Mouse (Mus musculus) frontal cortex, postnatal 25 days (tissue): Measurements from ENCODE around the gene Fcrla.
A peak's percentile ranks its signal among the peaks of the same experiment; 100 is the strongest.

Source experiments
- DNase-seq, 2 experiments: peaks; one replicate each; pipeline ENCODE4 v3.0.0; 2022; ENCODE audit warnings: low spot score in 2 of 2

Fcrla gene

DNA sequence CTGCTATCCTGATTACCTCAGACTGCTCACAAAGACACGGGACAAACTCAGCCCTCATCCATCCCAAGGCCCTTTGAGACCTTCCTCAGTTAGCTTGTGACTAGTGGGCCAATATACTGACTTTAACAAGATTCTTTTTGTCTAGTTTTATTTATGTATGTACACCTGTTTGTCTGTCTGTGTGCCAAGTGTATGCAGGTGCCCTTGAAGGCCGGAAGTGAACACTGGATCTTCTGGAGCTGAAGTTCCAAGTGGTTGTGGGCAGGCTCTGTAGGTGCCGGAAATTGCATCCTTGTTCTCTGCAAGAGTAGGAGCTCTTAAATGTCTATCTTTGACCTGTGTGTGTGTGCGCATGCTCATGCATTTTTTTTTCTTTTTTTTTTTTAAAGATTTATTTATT, 1.9 kb upstream of the Fcrla start:
- no peak for DNase-seq

- DNase-seq, result no peak
These were observed 1.1 kb upstream of the Fcrla start for GRCm38 (mm10) chr1:170928467-170928866.

DNA sequence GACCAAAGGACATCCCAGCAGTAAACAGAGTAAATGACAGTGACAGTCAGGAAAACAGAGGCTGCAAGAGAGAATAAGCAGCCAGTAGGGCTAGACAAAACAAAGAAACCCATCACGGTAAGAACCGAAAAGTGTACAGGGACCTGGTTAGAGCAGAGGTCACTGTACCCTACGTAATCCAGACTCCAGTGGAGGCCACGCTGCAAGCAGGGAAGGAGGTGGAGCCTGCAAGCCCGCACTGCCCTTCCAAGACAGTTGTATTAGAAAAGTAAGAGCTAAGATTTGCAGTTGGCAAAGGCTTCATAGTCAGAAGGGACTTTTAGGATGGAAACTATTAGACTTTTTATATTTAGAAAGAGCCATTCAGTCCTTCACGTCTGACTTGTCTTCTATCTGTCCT, 442 bp downstream of the Fcrla start:
- DNase-seq, result no peak

- no peak for DNase-seq
These were observed 2.9 kb downstream of the Fcrla start for GRCm38 (mm10) chr1:170924485-170924884.

- DNase-seq, result no peak
These were observed 8.1 kb downstream of the Fcrla start for GRCm38 (mm10) chr1:170919308-170919707.

- DNase-seq, result no peak
These were observed 11.7 kb downstream of the Fcrla start for GRCm38 (mm10) chr1:170915657-170916056.

DNA sequence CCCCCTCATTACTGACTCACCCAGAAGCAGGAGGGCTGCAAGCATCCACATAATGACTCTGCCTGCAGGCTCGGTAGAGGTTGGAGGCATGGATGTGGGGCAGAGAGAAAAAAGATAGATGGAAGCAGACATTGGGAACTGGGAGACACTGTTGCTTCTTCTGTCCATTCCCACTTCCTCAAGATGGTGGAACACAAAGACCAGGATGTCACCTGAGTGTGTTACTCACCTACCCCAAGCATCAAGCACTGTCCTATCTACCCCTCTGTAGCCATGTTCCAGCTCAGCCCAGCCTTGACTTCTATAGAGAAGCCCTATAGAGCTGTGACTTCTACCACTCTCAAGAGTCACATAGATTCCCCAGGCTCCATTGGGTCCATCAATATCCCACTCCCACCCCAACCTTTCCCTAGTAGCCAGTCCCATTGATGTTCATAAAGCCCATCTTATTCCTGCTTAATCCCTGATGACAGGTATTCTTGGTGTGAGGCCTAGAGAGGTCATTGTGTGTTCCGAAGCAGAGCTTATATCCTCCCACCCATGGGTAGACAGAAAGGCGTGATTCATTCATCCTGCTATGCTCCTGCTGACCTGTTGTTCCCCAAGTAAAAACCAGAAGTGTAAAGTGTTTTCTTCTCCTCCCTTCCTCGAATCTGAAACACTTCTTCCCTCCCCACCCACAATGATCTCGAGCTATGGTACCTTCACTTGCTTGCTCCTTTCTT, 14.3 kb downstream of the Fcrla start, which contains the start of gene Fcrlb:
TSS of gene Fcrlb (minus strand) at position 51 of the 725 bp plus-strand sequence.
- no peak for DNase-seq

GRCm38 (mm10) chr1:170911907-170912660, 15.3 kb downstream of the Fcrla start:
- DNase-seq, result no peak

- no peak for DNase-seq
These were observed 19.0 kb downstream of the Fcrla start for GRCm38 (mm10) chr1:170908341-170908740.

GRCm38 (mm10) chr1:170907456-170908191, 19.8 kb downstream of the Fcrla start:
- DNase-seq, result peak; percentile 7 to 16

GRCm38 (mm10) chr1:170907111-170907455, 20.3 kb downstream of the Fcrla start:
- DNase-seq, result no peak

- DNase-seq, result no peak
These were observed 23.9 kb downstream of the Fcrla start for GRCm38 (mm10) chr1:170903485-170903884.

DNA sequence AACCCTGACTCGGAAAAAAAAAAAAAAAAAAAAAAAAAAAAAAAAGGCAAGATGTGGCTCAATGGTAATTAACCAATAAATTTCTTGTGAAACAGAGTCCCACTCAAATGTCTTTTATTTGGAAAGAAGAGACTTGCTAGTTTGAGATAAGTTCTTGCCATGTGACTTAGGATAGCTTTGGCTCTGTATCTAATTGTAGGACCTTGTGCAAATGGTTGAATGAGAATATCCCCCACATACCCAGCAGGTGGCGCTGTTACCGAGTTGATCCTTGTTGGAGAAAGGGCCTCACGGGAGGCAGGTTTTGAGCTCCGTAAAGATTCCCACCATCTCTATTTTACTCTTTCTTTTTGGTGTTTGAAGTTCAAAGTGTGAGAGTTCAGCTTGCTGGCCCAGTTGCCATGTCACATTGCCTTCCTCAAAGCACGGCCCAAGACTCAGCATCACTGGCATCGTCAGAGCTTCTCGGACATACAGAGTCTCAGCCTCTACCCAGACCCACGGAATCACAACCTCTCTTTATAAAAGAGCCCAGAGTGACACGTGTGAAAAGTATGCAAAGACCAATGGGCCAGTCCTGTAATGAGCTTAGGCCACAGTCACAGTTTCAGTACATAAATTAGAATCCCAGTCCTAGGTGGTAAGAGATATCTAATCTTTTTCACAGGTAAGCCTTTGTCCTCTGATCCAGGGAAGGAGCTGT, 25.7 kb downstream of the Fcrla start:
- DNase-seq, result peak; percentile 82 to 86

DNA sequence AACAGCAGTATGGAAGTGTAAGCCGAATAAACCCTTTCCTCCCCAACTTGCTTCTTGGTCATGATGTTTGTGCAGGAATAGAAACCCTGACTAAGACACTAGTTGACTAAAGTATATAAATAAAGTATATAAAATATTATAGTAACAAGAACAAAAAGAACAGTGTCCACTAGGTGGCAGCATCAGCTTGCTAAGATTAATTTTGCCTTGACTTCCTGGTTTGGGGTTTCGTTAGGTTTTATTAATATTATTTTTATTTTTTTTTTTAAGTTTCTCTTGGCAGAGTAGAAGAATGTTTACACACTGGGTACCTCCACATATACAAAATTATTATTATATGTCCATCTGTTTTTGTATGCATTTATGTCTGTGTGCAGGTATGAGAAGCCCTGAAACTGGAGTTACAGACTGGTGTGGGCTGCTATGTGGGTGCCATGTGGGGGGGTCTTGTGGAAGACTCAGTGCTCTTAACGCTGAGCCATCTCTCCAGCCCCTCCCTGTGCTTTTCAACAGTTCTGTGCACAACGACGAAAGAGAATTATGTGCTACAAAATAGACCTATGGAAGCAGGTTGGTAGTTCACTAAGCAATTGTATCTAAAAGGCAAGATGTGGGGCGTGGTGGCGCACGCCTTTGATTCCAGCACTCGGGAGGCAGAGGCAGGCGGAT, 26.4 kb downstream of the Fcrla start:
- DNase-seq, result no peak

- no peak for DNase-seq
These were observed 28.8 kb downstream of the Fcrla start for GRCm38 (mm10) chr1:170898413-170899075.

DNA sequence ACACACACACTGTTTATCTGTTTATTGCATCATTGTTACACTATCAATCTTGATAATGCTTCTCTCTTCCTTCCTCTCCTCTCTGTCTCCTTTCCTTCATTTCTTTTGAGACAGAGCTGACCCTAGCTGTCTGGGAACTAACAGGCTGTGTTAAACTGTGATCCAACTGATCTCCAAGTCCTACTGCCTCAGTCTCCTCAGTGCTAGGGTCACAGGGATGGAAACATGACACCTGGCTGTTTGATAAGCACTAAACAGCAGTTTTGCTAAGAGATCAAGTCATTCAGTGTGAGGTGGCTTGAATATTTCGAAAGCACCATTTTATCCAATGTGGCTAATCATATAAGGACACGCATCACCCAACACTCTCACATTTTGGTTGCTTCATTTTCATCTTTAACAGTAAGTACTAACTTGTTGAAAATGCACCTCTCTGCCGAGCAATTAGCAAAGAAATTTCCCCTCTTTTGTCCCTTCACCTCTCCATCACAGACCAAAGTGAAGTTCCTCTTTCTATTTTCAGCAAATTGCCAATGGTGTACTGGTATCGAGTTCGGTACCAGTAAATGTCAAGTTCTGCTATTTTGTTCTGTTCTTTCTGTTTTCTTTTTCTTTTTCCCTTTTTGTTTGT, 30.6 kb downstream of the Fcrla start:
- no peak for DNase-seq

DNA sequence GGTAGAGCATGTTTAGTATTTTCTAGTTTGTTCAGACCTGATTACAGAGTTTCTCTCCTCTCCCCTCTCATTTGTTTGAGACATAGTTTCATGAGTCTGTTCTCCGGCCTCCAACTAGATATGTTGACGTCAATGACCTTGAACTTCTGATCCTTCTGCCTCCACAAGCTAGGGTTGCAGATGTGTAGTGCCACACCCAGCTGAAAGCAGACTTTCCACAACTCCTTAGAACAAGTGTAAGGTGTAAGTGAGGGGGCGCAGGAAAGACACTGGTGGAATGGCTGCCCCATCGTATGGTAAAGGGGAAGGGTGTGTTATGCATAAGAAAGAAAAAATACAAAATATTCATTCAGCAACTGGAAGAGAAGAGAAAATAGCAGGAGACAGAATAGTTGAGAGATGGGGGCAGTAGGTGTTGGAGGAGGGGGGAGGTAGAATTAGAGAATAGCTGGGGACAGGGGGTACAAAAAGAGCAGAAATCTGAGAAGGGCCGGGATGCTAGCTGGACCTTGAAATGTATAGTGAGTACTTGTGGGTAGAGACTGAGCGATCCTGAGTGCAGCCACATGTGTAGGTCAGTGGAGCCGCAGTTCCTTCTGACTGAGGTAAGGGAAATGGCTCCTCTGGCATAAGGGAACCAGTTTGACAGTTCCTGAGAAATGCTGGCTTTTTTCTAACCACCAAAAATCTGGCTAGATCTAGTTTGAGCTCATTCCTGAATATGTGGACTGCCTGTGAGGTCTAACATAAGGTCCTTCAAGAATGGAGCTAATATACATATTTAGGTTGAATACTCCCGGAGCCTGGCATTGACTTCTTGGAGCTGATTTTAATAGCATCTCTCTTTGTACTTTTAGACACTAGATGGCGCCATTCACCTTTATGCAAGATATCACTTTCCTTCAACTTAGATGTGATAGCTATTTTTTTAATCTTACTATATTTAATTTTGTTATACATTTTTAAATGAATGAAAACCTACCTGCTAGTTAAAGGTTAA, 32.5 kb downstream of the Fcrla start:
- no peak for DNase-seq

- DNase-seq, result no peak
These were observed 35.1 kb downstream of the Fcrla start for GRCm38 (mm10) chr1:170892279-170892678.

DNA sequence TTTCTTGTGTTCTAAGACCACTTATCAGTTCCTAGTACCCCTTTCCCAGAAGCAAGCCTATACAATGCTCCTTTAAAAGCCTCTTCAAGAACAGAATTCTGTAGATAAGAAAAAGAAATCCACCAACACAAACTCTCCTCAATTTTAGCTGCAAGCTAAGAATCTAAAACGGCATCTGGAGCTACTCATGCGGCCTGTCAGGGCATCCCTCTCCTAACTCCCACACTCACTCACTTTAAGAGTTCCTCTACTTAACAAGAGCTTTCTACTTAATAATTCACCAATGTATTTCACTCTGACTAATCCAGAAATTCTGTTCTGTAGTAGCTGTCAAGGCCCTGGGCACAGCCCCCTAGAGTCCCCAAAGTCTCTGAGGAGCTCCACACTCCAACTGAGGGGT, 35.7 kb downstream of the Fcrla start:
- no peak for DNase-seq
